Mouse (Mus musculus) lung, adult 10 weeks (tissue): ENCODE measurements around the gene Elavl1. TPM values are rescaled to one million over a fixed set of nuclear protein-coding genes. Genes with fewer than 3 reads are reported as not detected.

ENCODE experiments used
- polyA plus RNA-seq: library from polyadenylated mRNA; stranded (reverse); fragments of 350-450 nt; fragmentation: Illumina TruSeq; extraction: RNeasy Lipid Tissue Mini Kit (QIAGEN cat#74804); gene quantifications from one replicate; pipeline ENCODE4 v1.2.3, GENCODE M21; 2014; ENCODE audit warnings: low read depth, low replicate concordance; ENCODE audit not compliant: insufficient read depth

The Elavl1 gene
- polyA plus RNA-seq: 31.1 TPM

DNA sequence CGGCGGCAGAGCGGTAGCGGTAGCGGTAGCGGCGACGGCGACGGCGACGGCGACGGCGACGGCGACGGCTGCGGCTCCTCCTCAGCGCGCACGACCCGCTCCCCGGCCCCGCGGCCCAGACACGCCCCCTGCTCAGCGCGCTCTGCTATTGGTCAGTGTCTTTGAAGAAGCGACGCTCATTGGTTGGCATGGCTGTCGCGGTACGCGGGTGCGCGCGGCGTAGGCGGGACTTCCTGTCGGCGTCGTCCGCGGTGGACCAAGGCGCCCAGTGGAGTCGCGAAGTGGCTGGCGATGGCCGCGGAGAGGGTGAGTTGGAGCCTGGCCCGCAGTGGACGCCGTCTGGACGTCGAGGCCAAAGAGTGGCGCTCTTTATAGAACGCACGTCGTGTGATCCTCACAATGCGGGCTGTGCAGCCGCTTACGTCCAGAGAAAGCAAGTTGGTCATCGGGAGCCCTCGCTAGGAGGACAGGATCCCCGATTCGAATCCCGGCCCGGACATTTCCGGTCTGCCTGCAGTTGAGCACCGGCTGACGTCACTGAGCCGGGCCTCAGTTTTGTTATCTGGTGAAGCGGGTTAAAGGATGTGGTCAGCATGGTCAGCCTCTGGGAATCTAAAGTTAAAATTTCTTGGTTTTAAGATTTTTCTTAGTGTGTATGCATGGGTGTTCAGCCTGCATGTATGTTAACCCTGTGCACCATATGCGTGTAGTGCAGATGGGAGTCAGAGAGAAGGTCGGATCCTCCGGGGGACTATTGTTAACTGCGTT, at the start of gene Elavl1, which contains the start of gene Ccl25:
Elavl1 (minus strand) TSS at position 431 of the 768 bp plus-strand sequence.
Ccl25 (plus strand) TSS at position 228 of the 768 bp plus-strand sequence.

DNA sequence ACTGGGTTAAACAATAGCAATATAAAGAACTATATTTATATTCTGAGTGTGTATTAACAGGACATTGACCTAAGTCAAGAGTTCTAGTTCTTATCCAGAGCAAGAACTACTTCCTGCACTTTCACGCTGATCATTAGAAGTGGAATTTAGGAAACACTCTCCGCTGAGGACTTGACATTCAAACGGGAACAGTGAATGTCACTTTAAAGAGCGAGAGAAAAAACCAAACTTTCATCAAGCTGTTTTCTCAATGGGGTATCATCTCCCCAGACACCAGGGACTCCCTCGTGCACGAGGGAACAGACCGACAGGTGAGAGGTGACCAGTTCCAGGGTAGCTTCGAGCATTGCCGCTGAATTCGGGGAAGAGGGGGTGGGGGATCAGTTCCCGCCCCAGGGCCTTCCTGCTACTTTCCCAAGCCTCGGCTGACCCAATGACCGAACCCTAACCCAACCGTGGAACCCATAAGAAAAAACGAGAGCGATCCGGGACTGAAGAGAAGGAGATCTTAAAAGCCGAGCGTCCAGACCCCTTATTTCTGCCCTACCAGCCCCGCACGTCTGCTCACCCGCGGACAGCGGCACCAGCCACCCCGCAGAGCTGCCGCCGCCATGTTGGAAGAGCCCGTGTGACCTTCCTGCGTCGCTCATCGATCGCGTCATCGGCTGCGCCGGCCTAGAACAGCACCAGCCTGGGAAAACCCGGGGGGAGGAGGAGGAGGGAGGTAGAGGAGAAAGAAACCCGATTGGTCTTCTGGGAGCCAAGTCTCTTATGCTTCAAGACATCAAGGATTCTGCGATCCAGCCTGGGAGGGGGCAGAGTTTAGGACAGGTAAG, 49.7 kb downstream of the Elavl1 start, which contains the start of gene Timm44:
Timm44 (minus strand) TSS at position 639 of the 836 bp plus-strand sequence.

DNA sequence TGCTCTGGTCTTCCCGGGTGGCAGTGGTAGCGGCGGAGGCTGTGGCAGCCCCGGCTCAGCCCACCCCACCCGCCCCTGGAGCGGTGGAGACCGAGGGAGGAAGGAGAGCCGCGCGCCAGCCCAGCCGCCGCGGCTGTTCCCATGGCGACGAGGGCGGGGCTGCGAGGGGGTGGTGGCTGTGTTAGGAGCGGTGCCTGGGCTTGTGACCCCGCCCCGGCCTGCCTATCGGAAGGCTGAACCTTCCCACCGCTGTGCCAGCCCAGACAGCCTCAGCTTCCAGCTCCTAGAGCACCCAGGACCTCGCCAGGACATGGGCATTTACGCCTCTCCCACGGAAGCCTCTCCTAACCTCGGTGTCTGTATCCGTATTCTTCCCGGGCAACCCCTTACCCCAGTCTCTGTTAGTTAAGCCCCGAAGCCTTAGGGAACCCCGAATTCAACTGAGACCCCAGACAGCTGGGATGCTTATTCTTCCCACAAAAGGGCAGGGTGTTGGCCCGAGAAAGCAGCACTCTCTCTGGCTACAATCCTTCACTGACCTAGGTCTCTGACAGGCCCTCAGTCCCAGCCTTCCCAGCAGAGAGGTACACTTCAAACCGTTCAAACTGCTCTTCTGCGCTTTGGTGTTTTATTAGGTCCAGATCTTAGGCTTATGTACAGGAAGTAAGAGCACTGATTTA, 65.9 kb downstream of the Elavl1 start, which contains the start of gene Ctxn1:
Ctxn1 (minus strand) TSS at position 150 of the 680 bp plus-strand sequence.

DNA sequence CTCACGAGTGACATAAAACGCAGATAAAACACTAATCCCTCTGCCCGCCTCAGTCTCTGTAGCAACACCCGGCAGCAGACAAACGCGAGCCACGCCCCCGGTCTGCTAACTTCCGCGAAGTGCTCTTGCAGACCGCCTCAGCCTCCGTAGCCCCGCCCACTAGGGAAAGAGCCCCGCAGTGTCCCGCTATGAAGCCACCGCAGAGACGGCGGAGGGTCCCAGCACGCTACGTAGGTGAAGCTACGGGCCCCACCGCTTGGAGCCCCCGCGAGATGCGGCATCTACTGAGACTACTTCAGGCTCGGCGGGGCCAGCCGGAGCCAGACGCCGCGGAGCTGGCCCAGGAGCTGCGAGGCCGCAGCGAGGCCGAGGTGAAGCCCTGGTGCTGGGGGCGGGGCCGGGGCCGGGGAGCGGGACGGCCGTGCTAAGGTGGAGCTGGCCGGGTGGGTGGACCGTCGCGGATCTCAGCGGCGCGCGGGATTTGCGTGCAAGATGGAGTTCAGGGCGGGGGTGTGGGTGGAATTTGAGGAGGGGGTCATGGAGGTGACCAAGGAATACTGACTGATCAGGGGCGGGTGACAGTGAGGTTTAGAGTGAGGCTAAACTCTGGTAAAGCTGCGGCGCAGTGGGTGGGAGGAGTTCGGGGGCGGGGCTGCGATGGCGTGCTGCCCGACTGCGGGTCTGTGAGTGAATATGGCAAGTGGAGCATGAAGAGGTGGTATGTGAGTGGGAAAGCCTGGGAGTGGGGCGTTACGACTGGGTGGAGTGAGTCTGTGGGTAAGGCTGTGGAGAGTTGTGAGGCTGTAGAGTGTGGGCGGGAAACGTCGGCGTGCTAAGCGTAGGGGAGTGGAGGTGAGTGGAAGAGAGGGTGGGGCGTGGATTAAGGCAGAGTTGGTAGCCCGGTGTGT, 72.0 kb downstream of the Elavl1 start, which contains the start of gene Snapc2:
Snapc2 (plus strand) TSS at position 147 of the 908 bp plus-strand sequence.

DNA sequence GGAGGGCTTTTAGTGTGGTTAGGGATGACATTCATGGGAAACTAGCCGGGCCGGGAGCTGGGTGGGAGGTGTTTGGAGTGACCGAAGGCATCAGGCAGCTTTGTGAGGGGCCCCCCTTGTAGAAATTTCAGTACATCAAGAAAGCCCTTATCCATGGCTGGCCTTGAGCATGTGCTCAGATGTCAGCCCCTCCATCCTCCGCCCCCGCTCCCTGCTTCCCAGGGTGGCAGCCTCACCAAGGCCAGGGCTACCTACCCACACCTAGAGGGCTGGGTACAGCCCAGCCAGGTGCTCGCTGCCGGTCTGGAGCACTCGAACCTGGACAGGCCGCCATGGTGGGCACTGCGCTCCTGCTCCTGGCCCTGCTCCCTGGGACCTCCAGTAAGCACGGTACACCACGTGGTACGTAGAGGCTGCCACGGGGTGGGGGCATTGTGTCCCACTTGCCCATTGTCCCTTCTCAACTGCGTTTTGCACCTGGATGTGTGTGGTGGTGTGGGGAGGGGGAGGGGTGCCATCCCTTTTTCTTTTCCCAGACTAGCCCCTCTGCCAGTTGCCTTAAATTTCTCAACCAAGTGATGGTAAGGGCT, 77.2 kb downstream of the Elavl1 start, which contains the start of gene Tgfbr3l:
Tgfbr3l (plus strand) TSS at position 264 of the 590 bp plus-strand sequence.

DNA sequence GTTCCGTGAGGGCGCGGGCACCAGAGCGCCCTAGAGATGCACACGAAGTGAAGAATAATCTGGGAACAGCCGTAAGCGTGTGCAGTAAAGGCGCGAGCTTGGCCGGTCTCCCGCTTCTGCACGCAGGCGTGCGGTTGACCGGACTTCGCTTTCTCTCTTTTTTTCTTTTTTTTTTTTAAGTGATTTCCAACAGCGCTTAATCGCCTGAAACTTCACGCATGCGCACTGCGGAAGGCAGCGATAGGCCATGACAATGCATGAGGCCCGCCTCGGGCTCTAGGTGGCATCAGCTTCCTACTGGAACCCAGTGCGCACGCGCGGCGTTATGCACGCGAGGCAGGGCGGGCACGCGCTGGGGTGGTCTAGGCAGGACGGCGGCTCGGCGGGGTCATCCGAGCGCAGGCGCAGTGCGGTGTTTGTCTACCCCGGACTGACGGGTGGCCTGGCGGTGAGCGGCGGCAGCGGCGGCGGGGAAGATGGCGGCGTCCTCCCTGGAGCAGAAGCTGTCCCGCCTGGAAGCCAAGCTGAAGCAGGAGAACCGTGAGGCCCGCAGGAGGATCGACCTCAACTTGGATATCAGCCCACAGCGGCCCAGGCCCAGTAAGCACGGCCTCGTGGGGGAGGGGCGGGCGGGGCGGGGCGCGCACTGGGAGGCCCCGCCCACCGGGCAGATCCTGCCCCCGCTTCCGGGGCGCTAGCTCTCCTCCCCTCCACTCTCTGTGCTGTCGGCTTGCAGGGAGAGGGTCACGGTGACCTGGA, 86.6 kb downstream of the Elavl1 start, which contains the start of the genes Map2k7 and Gm49320:
Map2k7 (plus strand) TSS at position 307 of the 759 bp plus-strand sequence.
Gm49320 (plus strand) TSS at position 432 of the 759 bp plus-strand sequence.

Other genes with a start within 250 kb of the Elavl1 start
- 9.0 TPM for gene Cd209f, start 219.6 kb downstream of the Elavl1 start, polyA plus RNA-seq
- 3.0 TPM for gene Cd209g, start 191.3 kb downstream of the Elavl1 start, polyA plus RNA-seq
- 7.3 TPM for gene Evi5l, start 158.8 kb downstream of the Elavl1 start, polyA plus RNA-seq
- gene Prr36, start 108.0 kb downstream of the Elavl1 start, polyA plus RNA-seq: 0.68 TPM
- gene Lrrc8e, start 98.6 kb downstream of the Elavl1 start, polyA plus RNA-seq: 2.7 TPM
- gene Map2k7, start 86.7 kb downstream of the Elavl1 start, polyA plus RNA-seq: 20.6 TPM
- gene Gm49320, start 86.5 kb downstream of the Elavl1 start, polyA plus RNA-seq: 0.21 TPM
- gene Tgfbr3l, start 77.2 kb downstream of the Elavl1 start, polyA plus RNA-seq: 2.6 TPM
- 16.5 TPM for gene Snapc2, start 72.3 kb downstream of the Elavl1 start, polyA plus RNA-seq
- gene Ctxn1, start 66.1 kb downstream of the Elavl1 start, polyA plus RNA-seq: 17.2 TPM
- 32.0 TPM for gene Timm44, start 49.5 kb downstream of the Elavl1 start, polyA plus RNA-seq
- gene Ccl25, start 203 bp downstream of the Elavl1 start, polyA plus RNA-seq: 5.3 TPM
- 22.1 TPM for gene Cers4, start 167.6 kb upstream of the Elavl1 start, polyA plus RNA-seq